Mouse (Mus musculus): ENCODE data around the gene Jmjd6. TPM values are rescaled to one million over a fixed set of nuclear protein-coding genes. Genes with fewer than 3 reads are reported as not detected.

Gene Jmjd6
- total and polyA plus RNA-seq, 3 experiments: 175 to 192 TPM; not detected in 1

GRCm38 (mm10) chr11:116816769-116817168 lies 26.5 kb downstream of the Jmjd6 start:
- Histone ChIP-seq H3K79me2 (ENCODE audit: control insufficient read depth, insufficient read depth, low read length, poor library complexity) (no peaks in the 10 kb centered on the region), H3K4me1 (ENCODE audit: control insufficient read depth in 1 of 2, insufficient read depth in 2 of 2, low read length in 2 of 2) (no peaks in the 10 kb centered on the region), H3K27ac (ENCODE audit: control insufficient read depth, low read depth, low read length) (no peak overlapping the region), H3K27me3 (ENCODE audit: control insufficient read depth in 1 of 2, insufficient read depth in 2 of 2, low read length in 2 of 2) (no peaks in the 10 kb centered on the region), H3K36me3 (ENCODE audit: control insufficient read depth in 1 of 2, insufficient read depth in 2 of 2, low read length in 2 of 2) (no peaks in the 10 kb centered on the region), H3K9me3 (replicated peaks; ENCODE audit: insufficient read depth, low read length) (no peaks in the 10 kb centered on the region), H3K9ac (ENCODE audit: control insufficient read depth, low read depth, low read length, poor library complexity, severe bottlenecking) (no peak overlapping the region), H3K4me3 (ENCODE audit: control insufficient read depth in 1 of 2, insufficient read depth in 1 of 2, low read depth in 2 of 2, low read length in 2 of 2) (no peak overlapping the region)
- TF ChIP-seq MAFK (IDR thresholded peaks at IDR 0.05; ENCODE audit: borderline replicate concordance, low read depth, low read length) (no peak), E2F4 (IDR thresholded peaks at IDR 0.05; ENCODE audit: borderline replicate concordance, low read depth, low read length) (no peak), HCFC1 (IDR thresholded peaks at IDR 0.05; ENCODE audit: low read depth, low read length) (no peak), USF1 (IDR thresholded peaks at IDR 0.05; ENCODE audit: low read depth, low read length) (no peak), ZKSCAN1 (IDR thresholded peaks at IDR 0.05; ENCODE audit: low read depth, low read length) (no peak), CTCF (IDR thresholded peaks at IDR 0.05 in 2 of 3, conservative IDR thresholded peaks at IDR 0.05 in 1 of 3; ENCODE audit: control insufficient read depth in 1 of 3, insufficient read depth in 1 of 3, low read depth in 2 of 3, low read length in 3 of 3, poor library complexity in 1 of 3, severe bottlenecking in 1 of 3) (no peak), BHLHE40 (IDR thresholded peaks at IDR 0.05; ENCODE audit: borderline replicate concordance, low read depth, low read length) (no peak), MAZ (IDR thresholded peaks at IDR 0.05; ENCODE audit: low read depth, low read length) (no peak), CHD1 (IDR thresholded peaks at IDR 0.05; ENCODE audit: low read depth, low read length) (no peak), MYB (IDR thresholded peaks at IDR 0.05; ENCODE audit: low read depth, low read length) (no peak), NRF1 (IDR thresholded peaks at IDR 0.05; ENCODE audit: insufficient read depth, low read depth, low read length, poor library complexity, severe bottlenecking) (no peak), TAL1 (IDR thresholded peaks at IDR 0.05; ENCODE audit: low read length) (no peak), RAD21 (IDR thresholded peaks at IDR 0.05; ENCODE audit: low read depth, low read length) (no peak), TCF12 (IDR thresholded peaks at IDR 0.05; ENCODE audit: low read depth, low read length) (no peak), GATA1 (IDR thresholded peaks at IDR 0.05; ENCODE audit: low read depth, low read length) (no peak), EP300 (IDR thresholded peaks at IDR 0.05; ENCODE audit: low read depth in 1 of 2, low read length in 2 of 2) (no peak), NELFE (IDR thresholded peaks at IDR 0.05; ENCODE audit: low read depth, low read length) (no peak), TBP (IDR thresholded peaks at IDR 0.05; ENCODE audit: low read depth, low read length) (no peak), ETS1 (IDR thresholded peaks at IDR 0.05; ENCODE audit: low read depth, low read length) (no peak)
- DNase-seq (ENCODE audit: low read depth, low spot score): no peak

- Histone ChIP-seq H3K9ac (ENCODE audit: control insufficient read depth, low read depth, low read length, poor library complexity, severe bottlenecking) (no peak overlapping the region), H3K4me3 (ENCODE audit: control insufficient read depth in 1 of 2, insufficient read depth in 1 of 2, low read depth in 2 of 2, low read length in 2 of 2) (no peak overlapping the region)
These were observed 28.3 kb downstream of the Jmjd6 start for GRCm38 (mm10) chr11:116814884-116815415.

More at GRCm38 (mm10) chr11:116814884-116815415, 28.3 kb downstream of the Jmjd6 start:
- Histone ChIP-seq H3K36me3 (ENCODE audit: control insufficient read depth in 1 of 2, insufficient read depth in 2 of 2, low read length in 2 of 2) (no peaks in the 10 kb centered on the region), H3K27me3 (ENCODE audit: control insufficient read depth in 1 of 2, insufficient read depth in 2 of 2, low read length in 2 of 2) (no peaks in the 10 kb centered on the region), H3K27ac (ENCODE audit: control insufficient read depth, low read depth, low read length) (no peak overlapping the region), H3K9me3 (replicated peaks; ENCODE audit: insufficient read depth, low read length) (no peaks in the 10 kb centered on the region), H3K4me1 (ENCODE audit: control insufficient read depth in 1 of 2, insufficient read depth in 2 of 2, low read length in 2 of 2) (no peaks in the 10 kb centered on the region), H3K79me2 (ENCODE audit: control insufficient read depth, insufficient read depth, low read length, poor library complexity) (no peaks in the 10 kb centered on the region)
- TF ChIP-seq GATA1 (IDR thresholded peaks at IDR 0.05; ENCODE audit: low read depth, low read length) (no peak), JUND (IDR thresholded peaks at IDR 0.05; ENCODE audit: low read depth, low read length) (no peak), ZKSCAN1 (IDR thresholded peaks at IDR 0.05; ENCODE audit: low read depth, low read length) (no peak), NRF1 (IDR thresholded peaks at IDR 0.05; ENCODE audit: insufficient read depth, low read depth, low read length, poor library complexity, severe bottlenecking) (no peak), SMC3 (IDR thresholded peaks at IDR 0.05; ENCODE audit: low read depth, low read length) (no peak), POLR2AphosphoS5 (IDR thresholded peaks at IDR 0.05; ENCODE audit: borderline replicate concordance, low read depth, low read length) (no peak), ZNF384 (IDR thresholded peaks at IDR 0.05; ENCODE audit: low read depth, low read length) (no peak), KAT2A (conservative IDR thresholded peaks at IDR 0.05; ENCODE audit: low read depth, low read length) (no peak), E2F4 (IDR thresholded peaks at IDR 0.05; ENCODE audit: borderline replicate concordance, low read depth, low read length) (no peak), ZC3H11A (IDR thresholded peaks at IDR 0.05; ENCODE audit: low read depth, low read length) (no peak), MAFK (IDR thresholded peaks at IDR 0.05; ENCODE audit: borderline replicate concordance, low read depth, low read length) (no peak), CHD2 (IDR thresholded peaks at IDR 0.05; ENCODE audit: low read length) (no peak), POLR2A (IDR thresholded peaks at IDR 0.05; ENCODE audit: control insufficient read depth in 1 of 2, insufficient read depth in 1 of 2, low read depth in 1 of 2, low read length in 2 of 2, poor library complexity in 1 of 2) (no peak), TAL1 (IDR thresholded peaks at IDR 0.05; ENCODE audit: low read length) (no peak), MXI1 (IDR thresholded peaks at IDR 0.05; ENCODE audit: low read depth, low read length) (no peak), MAZ (IDR thresholded peaks at IDR 0.05; ENCODE audit: low read depth, low read length) (no peak), TCF12 (IDR thresholded peaks at IDR 0.05; ENCODE audit: low read depth, low read length) (no peak)
- DNase-seq (ENCODE audit: low read depth, low spot score): no peak
